22 mouse cellular contexts compared by ENCODE assay signal in the genomic region with DNA sequence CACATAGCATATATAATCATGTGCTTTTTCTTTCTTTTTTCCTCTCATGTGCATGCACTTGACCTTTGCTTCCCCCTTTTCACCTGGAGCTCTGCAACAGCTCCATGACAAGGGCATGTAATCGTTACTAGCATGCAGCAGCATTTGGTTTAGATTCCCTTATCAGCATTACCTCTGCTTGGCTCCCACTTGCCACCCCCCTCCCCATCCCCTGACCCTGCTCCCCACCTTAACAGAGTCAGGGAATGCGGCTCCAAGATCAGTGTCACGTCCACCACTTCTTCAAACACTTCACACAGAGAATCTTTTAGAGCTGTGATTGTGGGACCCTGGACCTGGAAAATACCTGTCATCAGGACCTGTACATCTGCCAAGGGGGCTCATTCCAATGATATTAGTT.
"Had no signal": no experiment of that assay in that cellular context is flagged by ENCODE, and none has a peak within 500 bp of the region (broad histone marks: within the 10 kb centered on the region; RNA-seq: fewer than 3 reads in every experiment).

No protein-coding gene starts in this region.

- H3K9me3 ChIP-seq: limb, embryonic 12.5 days; limb, embryonic 15.5 days; midbrain, embryonic 12.5 days; midbrain, embryonic 15.5 days; neural tube, embryonic 12.5 days; neural tube, embryonic 15.5 days had no signal

- ATAC-seq: liver, postnatal 0 days; lung, postnatal 0 days; midbrain, embryonic 15.5 days had no signal

- H3K36me3 ChIP-seq: limb, embryonic 12.5 days; limb, embryonic 15.5 days; midbrain, embryonic 12.5 days; midbrain, embryonic 15.5 days; neural tube, embryonic 12.5 days; neural tube, embryonic 15.5 days had no signal

- DNase-seq: kidney, postnatal 14 days; kidney, postnatal 4 days; left cerebral cortex, postnatal 4 days; liver, postnatal 0 days; lung, embryonic 14.5 days; right cerebral cortex, adult 18-20 months; right cerebral cortex, postnatal 14 days; right cerebral cortex, postnatal 4 days; thymus, adult 2 months; thymus, postnatal 14 days; thymus, postnatal 4 days had no signal

- H3K4me3 ChIP-seq: limb, embryonic 12.5 days; limb, embryonic 15.5 days; midbrain, embryonic 12.5 days; midbrain, embryonic 15.5 days; neural tube, embryonic 12.5 days; neural tube, embryonic 15.5 days had no signal

- H3K9ac ChIP-seq: limb, embryonic 12.5 days; limb, embryonic 15.5 days; liver, embryonic 14.5 days; liver, postnatal 0 days; lung, embryonic 14.5 days; midbrain, embryonic 12.5 days; midbrain, embryonic 15.5 days; neural tube, embryonic 12.5 days; neural tube, embryonic 15.5 days had no signal

- H3K27me3 ChIP-seq: limb, embryonic 12.5 days; limb, embryonic 15.5 days; midbrain, embryonic 12.5 days; midbrain, embryonic 15.5 days; neural tube, embryonic 12.5 days; neural tube, embryonic 15.5 days had no signal

- H3K27ac ChIP-seq: limb, embryonic 12.5 days; limb, embryonic 15.5 days; liver, embryonic 14.5 days; macrophage; midbrain, embryonic 12.5 days; midbrain, embryonic 15.5 days; neural tube, embryonic 12.5 days; neural tube, embryonic 15.5 days; stomach, postnatal 0 days had no signal

- H3K4me1 ChIP-seq: limb, embryonic 12.5 days; limb, embryonic 15.5 days; midbrain, embryonic 12.5 days; midbrain, embryonic 15.5 days; neural tube, embryonic 12.5 days; neural tube, embryonic 15.5 days had no signal

- H3K4me2 ChIP-seq: limb, embryonic 12.5 days; limb, embryonic 15.5 days; liver, embryonic 11.5 days; lung, embryonic 14.5 days; midbrain, embryonic 12.5 days; midbrain, embryonic 15.5 days; neural tube, embryonic 12.5 days; neural tube, embryonic 15.5 days had no signal
